Mouse (Mus musculus) cerebellum, adult 2 months (tissue): Measurements from ENCODE around the gene Gm28363. TPM values are rescaled to one million over a fixed set of nuclear protein-coding genes. Genes with fewer than 3 reads are reported as not detected.
"Not testable (repeated sequence)": the region's sequence is repeated elsewhere in the genome, so short reads cannot be mapped to it uniquely, and the experiment has no call there.

Source experiments
- DNase-seq, 2 experiments: peaks; one replicate each; pipeline ENCODE4 v3.0.0; 2021
- H3K27ac ChIP-seq: fragments of 200-500 bp; 2 replicates; pipeline ENCODE4 v1.5.1; 2012; ENCODE audit warnings: low read length, control low read depth, inconsistent platforms; ENCODE audit not compliant: insufficient read depth
- H3K27me3 ChIP-seq: fragments of 200-500 bp; 2 replicates; pipeline ENCODE4 v1.6.1; 2012; ENCODE audit warnings: inconsistent platforms, mild to moderate bottlenecking, low read length, moderate library complexity; ENCODE audit not compliant: control insufficient read depth, insufficient read depth
- H3K4me1 ChIP-seq: fragments of 200-500 bp; 2 replicates; pipeline ENCODE4 v1.6.1; 2011; ENCODE audit warnings: low read length; ENCODE audit not compliant: control insufficient read depth, insufficient read depth
- H3K4me3 ChIP-seq: fragments of 200-500 bp; replicated peaks from 2 replicates; pipeline ENCODE3; 2011; ENCODE audit warnings: mild to moderate bottlenecking, low read depth, low read length, control low read depth; ENCODE audit not compliant: insufficient read depth
- WGBS: fragments of 180-500 bp; shearing (Covaris S2); methylation state at CpG from one replicate; pipeline ENCODE4 v1.1.7; 2018; 5-methylcytosine and 5-hydroxymethylcytosine counted together
- polyA plus RNA-seq: library from polyadenylated mRNA; depleted of rRNA; stranded (reverse); fragments of >200 nt; gene quantifications from 2 replicates; pipeline ENCODE4 v1.2.3, GENCODE M21; 2012; rRNA removed

Gene Gm28363
- not detected in 2 replicates for polyA plus RNA-seq

- H3K4me1 ChIP-seq, H3K27ac ChIP-seq, H3K27me3 ChIP-seq, H3K4me3 ChIP-seq, DNase-seq: not testable (repeated sequence)
- WGBS, result 47% methylated on average over 2 of the region's 2 CpGs
Observed at GRCm38 (mm10) chr1:117696831-117697230, at the start of gene Gm28363. Gene Gm28363, plus strand, starts transcription at chr1:117697131.

GRCm38 (mm10) chr1:117650236-117650635 is 46.7 kb upstream of the Gm28363 start:
- not testable (repeated sequence) for H3K27me3 ChIP-seq, H3K4me1 ChIP-seq, H3K27ac ChIP-seq, H3K4me3 ChIP-seq, DNase-seq
- 54% methylated on average over 1 of the region's 1 CpGs for WGBS

Other genes starting within 250 kb of the Gm28363 start
- gene B020011L13Rik, start 84.0 kb downstream of the Gm28363 start, polyA plus RNA-seq, result not detected in 2 replicates
- not detected in 2 replicates for gene Gm28360, start 132.9 kb downstream of the Gm28363 start, polyA plus RNA-seq
- gene Gm28168, start 230.9 kb downstream of the Gm28363 start, polyA plus RNA-seq, result not detected in 2 replicates